Mouse (Mus musculus) embryonic fibroblast, embryonic 13.5 days (primary cell): ENCODE measurements around the gene Paqr9.

ENCODE experiments used
- CTCF ChIP-seq: IDR thresholded peaks from 2 replicates; pipeline ENCODE4 v1.5.1; 2011; ENCODE audit warnings: mild to moderate bottlenecking, control low read depth, low read length, moderate library complexity, borderline replicate concordance; ENCODE audit not compliant: insufficient read depth
- POLR2A ChIP-seq: IDR thresholded peaks from 2 replicates; pipeline ENCODE4 v1.6.1; 2011; ENCODE audit warnings: low read depth, mild to moderate bottlenecking, control low read depth, low read length, moderate library complexity

DNA sequence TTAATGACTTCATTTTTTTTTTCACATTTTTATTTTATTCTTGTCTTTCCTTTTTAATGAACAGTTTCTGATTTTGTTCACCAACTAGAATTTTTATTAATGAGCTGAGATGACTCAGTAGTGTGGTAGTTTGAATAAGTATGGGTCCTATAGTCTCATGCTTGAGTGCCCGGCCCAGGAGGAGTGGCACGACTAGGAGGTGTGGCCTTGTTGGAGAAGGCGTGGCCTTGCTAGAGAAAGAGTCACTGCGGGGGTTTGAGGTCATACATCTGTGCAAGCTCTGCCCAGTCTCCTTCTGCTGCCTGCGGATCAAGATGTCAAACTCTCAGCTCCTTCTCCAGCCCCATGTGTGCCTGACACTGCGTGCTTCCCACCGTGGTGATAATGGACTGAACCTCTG lies 28.6 kb downstream of the Paqr9 start:
- no peak for TF ChIP-seq POLR2A
- no peak for TF ChIP-seq CTCF
